Comparison of ENCODE assay signal across 8 mouse cellular contexts in genomic region chr15:98533881-98534627, GRCm38 (mm10). TPM values are rescaled to one million over a fixed set of nuclear protein-coding genes. Genes with fewer than 3 reads are reported as not detected.
DNase-seq lines count a peak whose midpoint lies in the region; ATAC-seq lines count a peak whose summit lies in the region.

Gene Kansl2, minus strand, starts transcription at chr15:98534264.

- H3K36me3 ChIP-seq in hindbrain, embryonic 12.5 days = peaks cover 34% of the 10 kb centered on the region

- peaks cover 16% of the 10 kb centered on the region for H3K4me1 ChIP-seq in hindbrain, embryonic 12.5 days

- DNase-seq in NIH3T3 (ENCODE audit: low read depth) = peak; percentile 99
- peak; percentile 99 for DNase-seq in cerebellum, postnatal 10 days
- DNase-seq in frontal cortex, postnatal 10 days (ENCODE audit: low spot score in 2 of 2) = peak; percentile 98
- DNase-seq in layer of hippocampus, postnatal 14 days (ENCODE audit: low spot score in 2 of 2) = peak; percentile 99
- DNase-seq in lung, postnatal 14 days = peak; percentile 97
- peak; percentile 96 for DNase-seq in retina, adult 2 months (ENCODE audit: low read depth, low spot score)
- DNase-seq in thymus, postnatal 36 days = peak; percentile 97 to 99

- H3K9ac ChIP-seq in hindbrain, embryonic 12.5 days = peak within 1 kb of the TSS; percentile 91

- peak within 1 kb of the TSS; percentile 97 for H3K4me2 ChIP-seq in hindbrain, embryonic 12.5 days (replicated peaks)

- H3K27ac ChIP-seq in hindbrain, embryonic 12.5 days = peak within 1 kb of the TSS; percentile 99

- no peaks in the 10 kb centered on the region for H3K27me3 ChIP-seq in hindbrain, embryonic 12.5 days

- H3K4me3 ChIP-seq in hindbrain, embryonic 12.5 days = peak within 1 kb of the TSS; percentile 72

- no peaks in the 10 kb centered on the region for H3K9me3 ChIP-seq in hindbrain, embryonic 12.5 days (replicated peaks)

- under 1% methylated on average over 69 of the region's 70 CpGs for WGBS in hindbrain, embryonic 12.5 days

- peak; percentile 100 for ATAC-seq in hindbrain, embryonic 12.5 days (ENCODE audit: low FRiP score)

RNA-seq across cellular contexts. Expression of gene Kansl2, which starts in this region (rescaled TPM):
- 166 and 167 TPM in 2 replicates for polyA plus RNA-seq in hindbrain, embryonic 12.5 days (2016; fragmentation: Nextera tagmentation; extraction: Ambion mirVana)
- total RNA-seq in layer of hippocampus, postnatal 14 days (2021) = 10 to 100 TPM; 65.5 to 65.8 TPM

Comparison
In these comparisons a context has a peak if more than half of its experiments do, and no peak if none do; other contexts are left out.
1. Peak in every context shown above with its lines: DNase-seq, ATAC-seq, H3K4me3 ChIP-seq and H3K27ac ChIP-seq.